Mouse (Mus musculus) lung, embryonic 15.5 days (tissue): ENCODE data around the gene 4930470P17Rik. TPM values are rescaled to one million over a fixed set of nuclear protein-coding genes. Genes with fewer than 3 reads are reported as not detected.

ENCODE experiments used
- ATAC-seq: fragments of 200-750 bp; cut with Nextera tagmentation; 2 replicates; pipeline ENCODE4 v1.8.0; 2017; ENCODE audit warnings: moderate number of reproducible peaks, borderline replicate concordance; ENCODE audit not compliant: low FRiP score, low TSS enrichment; ENCODE audit errors: extremely low read depth
- H3K27ac ChIP-seq: fragments of 300-500 bp; sonication (generic); 2 replicates; pipeline ENCODE4 v1.5.1; 2015; ENCODE audit warnings: moderate library complexity, mild to moderate bottlenecking, inconsistent platforms
- H3K27me3 ChIP-seq: fragments of 300-500 bp; sonication (generic); 2 replicates; pipeline ENCODE4 v1.6.1; 2015; ENCODE audit warnings: inconsistent platforms
- H3K36me3 ChIP-seq: fragments of 300-500 bp; sonication (generic); 2 replicates; pipeline ENCODE4 v1.6.1; 2015; ENCODE audit warnings: inconsistent platforms
- H3K4me1 ChIP-seq: fragments of 300-500 bp; sonication (generic); 2 replicates; pipeline ENCODE4 v1.6.1; 2015; ENCODE audit warnings: inconsistent platforms
- H3K4me2 ChIP-seq: fragments of 300-500 bp; sonication (generic); 2 replicates; pipeline ENCODE4 v1.6.1; 2015; ENCODE audit warnings: inconsistent platforms, mild to moderate bottlenecking, moderate library complexity
- H3K4me3 ChIP-seq: fragments of 300-500 bp; sonication (generic); 2 replicates; pipeline ENCODE4 v1.5.1; 2015; ENCODE audit warnings: mild to moderate bottlenecking, inconsistent platforms
- H3K9ac ChIP-seq: fragments of 300-500 bp; sonication (generic); 2 replicates; pipeline ENCODE4 v1.6.1; 2015; ENCODE audit warnings: inconsistent platforms
- H3K9me3 ChIP-seq: fragments of 300-500 bp; sonication (generic); 2 replicates; pipeline ENCODE4 v1.6.1; 2016; ENCODE audit warnings: inconsistent platforms
- WGBS: fragments of 180-500 bp; shearing (Covaris S2); methylation state at CpG from one replicate; pipeline ENCODE4 v1.1.7; 2015; 5-methylcytosine and 5-hydroxymethylcytosine counted together
- polyA plus RNA-seq: library from polyadenylated mRNA; unstranded; fragments of >200 nt; fragmentation: Nextera tagmentation; extraction: Ambion mirVana; gene quantifications from 2 replicates; pipeline ENCODE4 v1.2.1, GENCODE M21; 2015

4930470P17Rik gene
- polyA plus RNA-seq, 1 experiment from 2014 or later: not detected

DNA sequence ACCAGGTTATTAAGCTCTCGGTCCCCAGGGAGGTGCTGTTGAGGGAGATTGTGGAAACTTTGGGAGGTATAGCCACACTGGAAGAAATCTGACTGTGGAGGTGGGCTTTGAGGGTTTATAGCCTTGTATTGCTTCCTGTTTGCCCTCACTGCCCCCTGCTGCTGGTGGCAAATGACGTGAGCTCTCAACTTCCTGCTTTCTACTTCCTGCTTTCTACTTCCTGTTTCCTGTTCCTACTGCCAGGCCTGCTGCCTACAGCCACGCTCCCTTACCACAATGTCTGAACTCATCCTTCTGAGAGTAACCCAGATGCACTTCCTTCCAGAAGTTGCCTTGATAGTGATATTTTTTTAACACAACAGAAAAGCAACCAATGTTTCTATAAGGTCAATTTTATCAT is 24.3 kb downstream of the 4930470P17Rik start:
- no peaks in the 10 kb centered on the region for H3K36me3 ChIP-seq
- H3K4me1 ChIP-seq: no peaks in the 10 kb centered on the region
- ATAC-seq: no peak
- 79% methylated on average over 3 of the region's 3 CpGs for WGBS
- H3K27me3 ChIP-seq: no peaks in the 10 kb centered on the region
- H3K9me3 ChIP-seq: no peaks in the 10 kb centered on the region
- H3K9ac ChIP-seq: no peak overlapping the region
- no peak overlapping the region for H3K27ac ChIP-seq
- H3K4me3 ChIP-seq: no peak overlapping the region
- no peak overlapping the region for H3K4me2 ChIP-seq

DNA sequence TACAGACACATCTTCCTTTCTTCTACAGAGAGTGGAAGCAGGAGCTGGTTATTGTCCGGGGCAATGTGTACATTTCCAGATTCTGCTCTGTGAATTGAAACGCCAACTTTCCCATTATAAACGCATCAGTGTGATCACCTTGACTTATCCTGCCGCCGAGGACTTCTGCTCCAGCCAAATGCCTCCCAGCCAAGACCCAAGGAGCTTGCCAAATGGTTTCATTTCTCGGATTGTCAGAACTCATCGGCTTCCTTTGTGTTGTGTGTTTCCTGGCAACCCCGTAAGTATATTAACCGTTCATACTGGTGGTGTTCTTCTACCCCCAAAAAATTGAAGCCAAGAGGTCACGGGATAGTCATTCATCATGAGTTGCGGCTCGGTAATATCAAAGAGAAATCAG is 25.7 kb downstream of the 4930470P17Rik start:
- no peak overlapping the region for H3K27ac ChIP-seq
- no peak overlapping the region for H3K4me3 ChIP-seq
- H3K9ac ChIP-seq: no peak overlapping the region
- ATAC-seq: no peak
- no peaks in the 10 kb centered on the region for H3K36me3 ChIP-seq
- no peaks in the 10 kb centered on the region for H3K9me3 ChIP-seq
- 54% methylated on average over 12 of the region's 12 CpGs for WGBS
- H3K4me2 ChIP-seq: no peak overlapping the region
- H3K4me1 ChIP-seq: no peaks in the 10 kb centered on the region
- no peaks in the 10 kb centered on the region for H3K27me3 ChIP-seq

DNA sequence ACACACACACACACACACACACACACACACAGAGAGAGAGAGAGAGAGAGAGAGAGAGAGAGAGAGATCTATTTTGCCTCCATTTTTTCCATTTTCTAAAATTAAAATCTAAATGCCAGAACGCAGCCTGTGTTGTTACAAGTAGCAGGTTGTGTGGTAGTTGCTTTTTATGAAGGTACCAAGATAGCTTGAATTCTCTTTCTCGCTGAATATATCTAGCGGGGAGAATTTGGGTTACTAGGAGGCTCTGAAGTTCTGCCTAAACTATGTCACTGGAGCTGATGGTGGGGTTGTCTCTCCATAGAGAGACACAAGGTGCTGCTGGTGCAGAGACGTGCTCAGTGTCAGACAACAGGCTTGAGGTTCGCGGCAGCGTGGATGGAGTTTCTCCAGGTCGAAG is 36.8 kb downstream of the 4930470P17Rik start:
- WGBS: 85% methylated on average over 8 of the region's 8 CpGs
- H3K27me3 ChIP-seq: no peaks in the 10 kb centered on the region
- no peaks in the 10 kb centered on the region for H3K4me1 ChIP-seq
- no peak overlapping the region for H3K27ac ChIP-seq
- ATAC-seq: no peak
- H3K9me3 ChIP-seq: no peaks in the 10 kb centered on the region
- no peaks in the 10 kb centered on the region for H3K36me3 ChIP-seq
- no peak overlapping the region for H3K9ac ChIP-seq
- no peak overlapping the region for H3K4me2 ChIP-seq
- H3K4me3 ChIP-seq: no peak overlapping the region

DNA sequence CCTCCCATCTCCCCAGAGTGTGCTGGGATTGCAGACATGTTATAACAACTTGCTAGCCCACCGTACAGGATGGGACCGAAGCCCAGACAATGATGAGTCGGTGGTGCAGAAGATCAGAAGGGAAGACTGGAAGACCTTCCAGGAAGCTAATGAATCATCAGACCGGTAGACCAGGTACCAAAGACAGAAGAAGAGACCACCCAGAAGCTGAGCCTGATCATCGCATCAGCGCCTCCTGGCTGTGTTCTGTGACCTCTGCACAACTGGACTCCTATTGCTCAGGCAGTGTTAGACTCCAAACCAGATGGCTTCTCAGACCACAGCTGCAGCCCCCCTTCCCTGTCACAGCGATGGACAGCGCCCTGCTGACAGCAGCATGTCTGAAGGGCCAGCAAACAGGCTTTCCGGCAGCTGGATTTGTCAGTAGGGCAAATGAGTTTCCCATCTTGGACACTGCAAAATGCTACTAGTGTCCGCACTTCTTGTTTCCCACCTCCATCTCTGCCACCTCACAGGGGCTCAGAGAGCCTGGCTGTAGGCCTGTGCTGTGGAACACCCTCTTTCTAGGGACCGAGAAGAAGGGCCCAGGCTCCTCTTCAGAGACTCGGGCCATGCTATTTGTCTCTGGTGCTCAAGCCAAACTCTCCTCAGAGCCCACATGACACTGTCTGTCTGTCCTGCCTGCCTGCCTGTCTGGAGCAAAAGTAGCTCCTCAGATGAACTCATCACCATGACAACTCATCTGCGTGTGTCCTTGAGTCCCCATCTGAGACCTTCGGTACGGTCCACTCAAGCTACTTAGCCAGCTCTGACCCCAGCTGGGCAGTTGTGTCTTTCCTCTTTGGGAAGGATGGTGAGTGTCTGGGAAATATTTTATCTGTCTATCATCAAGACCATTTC is 37.6 kb downstream of the 4930470P17Rik start:
- no peak overlapping the region for H3K9ac ChIP-seq
- H3K9me3 ChIP-seq: no peaks in the 10 kb centered on the region
- no peak for ATAC-seq
- no peaks in the 10 kb centered on the region for H3K27me3 ChIP-seq
- no peak overlapping the region for H3K4me2 ChIP-seq
- no peak overlapping the region for H3K4me3 ChIP-seq
- no peaks in the 10 kb centered on the region for H3K36me3 ChIP-seq
- no peak overlapping the region for H3K27ac ChIP-seq
- H3K4me1 ChIP-seq: no peaks in the 10 kb centered on the region
- 60% methylated on average over 15 of the region's 15 CpGs for WGBS

DNA sequence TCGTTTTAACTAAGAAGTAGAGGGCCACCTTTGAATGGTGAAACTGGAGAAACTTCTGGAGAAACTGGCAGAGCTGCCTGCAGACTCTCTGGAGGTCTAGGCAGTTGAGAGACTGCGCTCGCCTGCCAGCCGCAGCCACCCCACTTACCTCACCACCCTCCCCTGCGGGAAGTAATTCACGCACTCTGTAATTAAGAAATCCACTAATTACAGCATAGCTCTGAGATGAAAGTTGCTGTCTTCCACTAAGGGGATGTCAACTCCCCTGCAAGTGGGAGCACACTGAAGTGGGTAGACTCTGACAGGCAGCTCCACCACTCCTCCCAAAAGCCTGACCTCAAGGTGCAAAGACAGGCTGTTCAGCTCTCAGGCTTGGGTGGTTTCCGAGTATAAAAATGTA is 49.7 kb downstream of the 4930470P17Rik start:
- ATAC-seq: no peak
- 68% methylated on average over 7 of the region's 7 CpGs for WGBS
- Histone ChIP-seq H3K9ac (no peak overlapping the region), H3K4me2 (no peak overlapping the region), H3K27me3 (no peaks in the 10 kb centered on the region), H3K9me3 (no peaks in the 10 kb centered on the region), H3K27ac (no peak overlapping the region), H3K36me3 (no peaks in the 10 kb centered on the region), H3K4me3 (no peak overlapping the region), H3K4me1 (peaks cover 14% of the 10 kb centered on the region; the same call in 1 of the 2 replicates)

- Histone ChIP-seq H3K27me3 (no peaks in the 10 kb centered on the region), H3K9ac (no peak overlapping the region), H3K4me1 (peaks cover 17% of the 10 kb centered on the region; the same call in 1 of the 2 replicates), H3K36me3 (no peaks in the 10 kb centered on the region), H3K9me3 (no peaks in the 10 kb centered on the region), H3K4me3 (no peak overlapping the region), H3K27ac (peak overlapping the region; percentile 63), H3K4me2 (no peak overlapping the region)
- WGBS: 29% methylated on average over 5 of the region's 5 CpGs
- ATAC-seq: peak; percentile 86
Measured at GRCm38 (mm10) chr2:170550240-170550639, 51.6 kb downstream of the 4930470P17Rik start.

DNA sequence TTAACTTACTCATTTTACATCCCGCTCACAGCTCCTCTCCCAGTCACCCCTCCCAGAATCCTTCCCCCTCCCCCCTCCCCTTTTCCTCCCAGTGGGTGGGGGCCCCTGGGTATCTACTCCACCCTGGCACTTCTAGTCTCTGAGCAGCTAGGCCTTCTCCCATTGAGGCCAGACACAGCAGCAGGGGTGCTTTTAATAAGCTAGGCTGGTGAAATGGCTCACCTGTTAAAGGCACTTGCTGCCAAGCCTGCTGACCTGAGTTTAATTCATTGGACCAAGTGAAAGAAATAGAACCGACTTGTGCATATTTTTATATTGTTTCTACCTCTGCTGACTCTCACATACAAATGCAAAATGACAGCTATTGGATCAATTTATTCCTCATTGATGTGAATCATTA is 52.7 kb downstream of the 4930470P17Rik start:
- H3K9ac ChIP-seq: no peak overlapping the region
- H3K27ac ChIP-seq: no peak overlapping the region
- WGBS: 73% methylated on average over 2 of the region's 2 CpGs
- ATAC-seq: no peak
- H3K9me3 ChIP-seq: no peaks in the 10 kb centered on the region
- H3K4me1 ChIP-seq: peaks cover 17% of the 10 kb centered on the region; the same call in 1 of the 2 replicates
- H3K27me3 ChIP-seq: no peaks in the 10 kb centered on the region
- H3K4me3 ChIP-seq: no peak overlapping the region
- no peak overlapping the region for H3K4me2 ChIP-seq
- no peaks in the 10 kb centered on the region for H3K36me3 ChIP-seq

- ATAC-seq: no peak
- Histone ChIP-seq H3K4me3 (no peak overlapping the region), H3K27me3 (no peaks in the 10 kb centered on the region), H3K4me1 (peaks cover 17% of the 10 kb centered on the region; the same call in 1 of the 2 replicates), H3K27ac (no peak overlapping the region), H3K9me3 (no peaks in the 10 kb centered on the region), H3K9ac (no peak overlapping the region), H3K4me2 (no peak overlapping the region), H3K36me3 (no peaks in the 10 kb centered on the region)
- 31% methylated on average over 4 of the region's 4 CpGs for WGBS
Measured at GRCm38 (mm10) chr2:170548046-170548445, 53.8 kb downstream of the 4930470P17Rik start.

- H3K36me3 ChIP-seq: no peaks in the 10 kb centered on the region
- no peaks in the 10 kb centered on the region for H3K9me3 ChIP-seq
- no peak overlapping the region for H3K27ac ChIP-seq
- WGBS: 47% methylated on average over 6 of the region's 6 CpGs
- H3K4me1 ChIP-seq: peaks cover 17% of the 10 kb centered on the region; the same call in 1 of the 2 replicates
- ATAC-seq: no peak
- H3K27me3 ChIP-seq: no peaks in the 10 kb centered on the region
- no peak overlapping the region for H3K4me2 ChIP-seq
- no peak overlapping the region for H3K4me3 ChIP-seq
- H3K9ac ChIP-seq: no peak overlapping the region
Measured at GRCm38 (mm10) chr2:170547526-170547925, 54.3 kb downstream of the 4930470P17Rik start.

DNA sequence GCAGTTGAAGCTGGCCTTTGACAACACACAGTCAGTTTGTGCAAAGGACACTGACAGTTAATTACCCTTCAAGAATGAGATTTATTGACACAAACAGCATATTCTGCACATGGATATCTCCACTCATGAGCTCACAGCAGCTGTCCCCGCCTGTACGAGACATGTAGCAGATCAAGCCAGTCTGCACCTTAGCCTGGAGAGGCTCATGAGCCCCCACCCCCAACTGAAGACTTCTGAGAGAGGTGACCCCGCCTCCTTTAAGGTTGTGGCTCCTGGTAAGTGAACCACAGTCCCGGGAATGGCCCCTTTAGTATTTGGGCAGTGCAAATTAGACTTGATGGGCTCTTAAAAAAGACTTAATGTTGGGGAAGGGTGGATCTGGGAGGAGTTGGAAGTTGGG is 56.1 kb downstream of the 4930470P17Rik start:
- no peaks in the 10 kb centered on the region for H3K36me3 ChIP-seq
- peaks cover 13% of the 10 kb centered on the region; the same call in 1 of the 2 replicates for H3K4me1 ChIP-seq
- ATAC-seq: no peak
- H3K27me3 ChIP-seq: no peaks in the 10 kb centered on the region
- no peak overlapping the region for H3K9ac ChIP-seq
- WGBS: 37% methylated on average over 4 of the region's 4 CpGs
- no peaks in the 10 kb centered on the region for H3K9me3 ChIP-seq
- no peak overlapping the region for H3K27ac ChIP-seq
- H3K4me2 ChIP-seq: no peak overlapping the region
- no peak overlapping the region for H3K4me3 ChIP-seq

DNA sequence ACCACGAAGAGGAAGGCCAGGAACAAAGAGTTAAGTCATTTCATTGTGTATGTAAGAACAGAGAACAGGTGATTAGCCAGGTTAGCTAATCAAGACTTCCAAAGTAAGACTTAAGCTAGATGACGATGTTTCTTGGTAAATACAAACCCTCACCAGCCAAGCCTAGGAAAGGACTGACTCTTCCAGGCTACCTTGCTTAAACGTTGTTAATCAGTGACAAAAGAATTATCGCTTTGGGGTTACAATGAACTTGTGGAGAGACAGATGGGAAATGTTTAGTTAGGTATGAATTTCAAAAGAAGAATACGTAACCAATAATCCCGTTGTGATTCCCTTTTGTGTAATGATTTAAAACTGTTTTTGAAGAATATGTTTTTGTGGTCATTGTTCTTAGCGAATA is 56.9 kb downstream of the 4930470P17Rik start:
- Histone ChIP-seq H3K27ac (no peak overlapping the region), H3K4me1 (0 out of 2 replicates have a peak, but pooled peaks cover 12% of the 10 kb centered on the region), H3K9me3 (no peaks in the 10 kb centered on the region), H3K27me3 (no peaks in the 10 kb centered on the region), H3K9ac (no peak overlapping the region), H3K4me2 (no peak overlapping the region), H3K4me3 (no peak overlapping the region), H3K36me3 (no peaks in the 10 kb centered on the region)
- 75% methylated on average over 7 of the region's 7 CpGs for WGBS
- ATAC-seq: no peak

- Histone ChIP-seq H3K4me3 (no peak overlapping the region), H3K9me3 (no peaks in the 10 kb centered on the region), H3K36me3 (no peaks in the 10 kb centered on the region), H3K4me2 (no peak overlapping the region), H3K9ac (no peak overlapping the region), H3K4me1 (0 out of 2 replicates have a peak, but pooled peaks cover 7% of the 10 kb centered on the region), H3K27ac (no peak overlapping the region), H3K27me3 (no peaks in the 10 kb centered on the region)
- WGBS: 71% methylated on average over 3 of the region's 3 CpGs
- ATAC-seq: no peak
Measured at GRCm38 (mm10) chr2:170544159-170544558, 57.7 kb downstream of the 4930470P17Rik start.
